Mouse (Mus musculus): ENCODE measurements around the gene Thtpa.

DNA sequence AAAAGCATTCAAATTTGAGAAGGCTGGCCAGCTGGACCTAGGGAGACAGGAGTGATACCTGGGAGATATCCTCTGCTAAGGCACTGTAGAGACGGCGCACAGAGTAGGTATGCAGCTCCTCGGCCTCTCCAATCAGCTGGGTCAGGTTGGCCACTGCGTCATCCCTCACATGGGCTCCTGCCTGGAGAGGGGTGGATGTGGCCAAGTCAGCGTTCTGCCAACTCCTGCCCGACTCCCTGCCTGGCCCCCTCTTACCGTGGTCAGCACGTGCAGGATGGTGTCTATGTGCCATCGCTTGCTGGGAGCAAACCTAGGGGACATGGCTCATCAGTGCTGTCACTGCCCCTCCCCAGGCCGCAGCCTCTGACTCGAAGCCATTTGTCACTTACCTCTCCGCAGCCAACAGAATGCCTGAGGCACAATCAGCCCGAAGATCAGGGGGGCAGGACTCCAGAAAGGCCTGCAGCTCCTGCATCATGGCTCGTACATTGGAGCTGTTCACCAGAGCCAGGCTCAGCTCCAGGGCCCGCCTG lies 7.7 kb downstream of the Thtpa start:
- TF ChIP-seq CTCF (conservative IDR thresholded peaks at IDR 0.05; ENCODE audit: insufficient read depth, insufficient read length, low read depth, low read length) (no peak), POLR2A (IDR thresholded peaks at IDR 0.05; ENCODE audit: low read depth, low read length) (no peak)
